Mouse (Mus musculus): ENCODE data around the gene Srcin1.

Srcin1 gene

GRCm38 (mm10) chr11:97508198-97508597, 67.8 kb downstream of the Srcin1 start:
- DNase-seq (ENCODE audit: low spot score), result no peak

- no peak for DNase-seq (ENCODE audit: low spot score)
Observed at GRCm38 (mm10) chr11:97506331-97506730, 69.7 kb downstream of the Srcin1 start.

DNA sequence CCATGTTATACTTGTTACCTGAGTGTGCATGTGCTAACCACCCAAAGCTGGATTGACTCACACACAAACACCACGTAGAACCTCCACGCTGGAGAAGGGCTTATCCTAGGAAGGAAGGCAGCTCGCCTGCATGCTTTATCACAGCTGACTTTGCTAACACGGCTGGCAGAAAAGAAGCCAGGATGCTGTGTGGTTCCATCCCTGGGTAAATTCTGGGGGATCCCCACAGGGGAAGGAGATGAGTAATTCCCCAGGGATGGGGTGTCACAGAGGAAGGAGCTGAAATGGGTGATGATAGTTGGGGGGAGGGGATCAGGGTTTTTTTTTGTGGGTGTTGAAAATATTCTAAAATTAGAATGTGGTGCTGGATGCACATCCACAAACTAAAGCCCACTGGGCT, 70.2 kb downstream of the Srcin1 start:
- no peak for DNase-seq (ENCODE audit: low spot score)

DNA sequence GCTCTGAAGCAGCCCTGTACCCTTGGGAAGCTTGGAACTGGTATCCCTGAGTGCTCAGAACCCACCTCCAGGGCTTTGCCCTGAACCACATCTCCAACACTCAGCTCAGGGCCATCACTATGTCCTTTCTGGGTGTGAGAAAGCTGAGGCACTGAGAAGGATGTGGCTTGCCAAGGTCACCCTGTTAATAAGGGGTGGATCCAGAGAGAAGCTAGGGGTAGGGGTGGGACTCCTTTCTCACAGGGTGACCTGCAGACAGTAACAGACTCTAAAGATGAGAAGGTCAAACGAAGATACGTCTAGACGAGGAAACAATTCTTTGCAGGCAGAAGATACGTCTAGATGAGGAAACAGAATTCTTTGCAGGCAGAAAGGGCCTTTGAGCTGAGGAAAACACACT, 73.1 kb downstream of the Srcin1 start:
- DNase-seq (ENCODE audit: low spot score), result no peak

- DNase-seq (ENCODE audit: low spot score), result no peak
Observed at GRCm38 (mm10) chr11:97502383-97502782, 73.6 kb downstream of the Srcin1 start.

DNA sequence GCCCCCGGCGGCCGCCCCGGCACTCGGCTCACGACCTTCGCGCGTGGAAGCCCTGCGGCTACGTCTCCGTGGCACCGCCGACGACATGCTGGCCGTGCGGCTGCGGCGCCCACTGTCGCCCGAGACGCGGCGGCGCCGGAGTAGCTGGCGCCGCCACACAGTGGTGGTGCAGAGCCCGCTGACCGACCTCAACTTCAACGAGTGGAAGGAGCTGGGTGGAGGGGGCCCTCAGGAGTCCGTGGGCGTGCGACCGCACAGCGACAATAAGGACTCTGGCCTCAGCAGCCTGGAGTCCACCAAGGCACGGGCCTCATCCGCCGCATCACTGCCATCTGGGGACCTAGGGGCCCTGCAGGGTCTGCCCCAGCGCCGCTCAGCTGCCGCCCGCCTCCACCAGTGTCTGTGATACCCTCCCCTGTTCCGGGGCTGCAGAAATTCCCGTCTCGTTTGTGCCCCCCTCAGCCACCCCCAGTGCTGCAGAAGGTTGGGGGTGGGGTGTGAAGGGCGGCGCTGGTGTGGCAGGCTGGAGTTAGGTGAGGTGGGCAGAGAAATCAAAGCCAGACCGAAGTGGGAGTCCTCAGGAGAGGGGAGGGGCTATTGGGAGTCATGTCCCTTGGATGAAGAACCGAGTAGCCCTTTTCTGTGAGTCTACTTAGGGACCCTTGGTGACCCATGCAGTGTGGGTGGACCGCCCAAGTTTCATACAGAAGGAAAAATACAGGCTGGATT, 75.1 kb downstream of the Srcin1 start:
- no peak for DNase-seq (ENCODE audit: low spot score)

- DNase-seq (ENCODE audit: low spot score), result no peak
Observed at GRCm38 (mm10) chr11:97499865-97500719, 75.9 kb downstream of the Srcin1 start, which contains the start of gene 4933428G20Rik. TSS of gene 4933428G20Rik (minus strand) at chr11:97500340.

- DNase-seq (ENCODE audit: low spot score), result no peak
Observed at GRCm38 (mm10) chr11:97497543-97497942, 78.4 kb downstream of the Srcin1 start.

- no peak for DNase-seq (ENCODE audit: low spot score)
Observed at GRCm38 (mm10) chr11:97492836-97493235, 83.2 kb downstream of the Srcin1 start.

- DNase-seq (ENCODE audit: low spot score), result no peak
Observed at GRCm38 (mm10) chr11:97491640-97492039, 84.3 kb downstream of the Srcin1 start.

GRCm38 (mm10) chr11:97489589-97490324, 86.2 kb downstream of the Srcin1 start:
- peak; percentile 56 for DNase-seq (ENCODE audit: low spot score)

DNA sequence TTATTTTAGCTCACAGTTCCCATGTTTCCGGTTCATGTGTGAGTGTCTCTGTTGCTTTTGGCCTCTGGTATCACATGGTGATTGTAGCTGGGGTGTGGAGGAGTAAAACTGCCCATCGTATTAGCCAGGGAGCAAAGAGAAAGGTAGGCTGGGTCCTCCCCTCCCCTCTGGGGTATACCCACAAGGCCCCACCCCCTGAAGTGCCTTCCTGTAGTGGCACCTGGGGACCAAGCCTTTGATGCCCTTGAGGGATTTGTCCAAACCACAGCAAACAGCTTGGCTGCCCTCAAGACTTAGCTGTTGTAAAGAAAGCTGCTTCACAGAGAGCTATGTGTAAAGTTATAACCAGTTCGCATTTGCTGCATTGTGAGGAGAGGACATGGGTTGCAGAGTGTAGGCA, 88.3 kb downstream of the Srcin1 start:
- DNase-seq (ENCODE audit: low spot score), result no peak

DNA sequence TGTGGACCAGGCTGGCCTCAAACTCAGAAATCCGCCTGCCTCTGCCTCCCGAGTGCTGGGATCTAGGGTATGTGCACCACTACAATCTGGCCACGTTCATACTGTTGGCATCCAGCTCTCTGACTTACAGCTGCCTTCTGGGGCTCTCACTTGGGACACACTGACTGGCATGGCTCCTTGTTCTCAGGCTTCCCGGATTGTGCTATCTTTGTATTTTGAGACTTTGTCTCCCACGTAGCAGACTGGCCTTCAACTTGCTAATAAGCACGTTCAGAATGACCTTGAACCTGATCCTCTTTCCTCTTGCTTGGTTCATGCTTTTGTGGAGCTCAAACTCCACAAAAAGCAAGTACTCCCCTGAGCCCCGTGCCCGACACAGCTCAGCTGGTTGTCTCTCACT, 90.3 kb downstream of the Srcin1 start:
- no peak for DNase-seq (ENCODE audit: low spot score)

GRCm38 (mm10) chr11:97479824-97480223, 96.2 kb downstream of the Srcin1 start:
- no peak for DNase-seq (ENCODE audit: low spot score)

- DNase-seq (ENCODE audit: low spot score), result no peak
Observed at GRCm38 (mm10) chr11:97479085-97479484, 96.9 kb downstream of the Srcin1 start.

- DNase-seq (ENCODE audit: low spot score), result no peak
Observed at GRCm38 (mm10) chr11:97478345-97478744, 97.6 kb downstream of the Srcin1 start.

- peak; percentile 40 for DNase-seq (ENCODE audit: low spot score)
Observed at GRCm38 (mm10) chr11:97477431-97477830, 98.6 kb downstream of the Srcin1 start.

GRCm38 (mm10) chr11:97476334-97477095, 99.5 kb downstream of the Srcin1 start:
- peak; percentile 65 for DNase-seq (ENCODE audit: low spot score)

DNA sequence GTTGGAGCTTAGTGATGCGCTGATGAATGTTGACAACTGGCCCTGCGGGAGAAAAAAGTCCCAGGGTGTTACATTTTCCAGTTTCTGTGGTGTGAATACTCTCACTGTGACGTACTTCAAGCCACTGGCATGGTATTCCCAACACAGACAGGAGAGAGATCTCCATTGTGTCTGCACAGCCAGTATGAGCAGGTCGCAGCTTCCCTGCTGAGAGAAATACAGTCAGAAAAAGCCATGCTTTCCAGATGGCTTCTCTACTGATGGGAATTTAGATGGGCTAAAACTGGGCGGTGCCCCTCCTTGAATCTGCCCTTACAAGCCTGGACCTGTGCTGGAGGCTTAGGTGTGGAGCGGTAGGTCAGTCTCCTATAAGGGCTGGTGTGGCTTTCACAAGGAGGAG, 104.7 kb downstream of the Srcin1 start:
- no peak for DNase-seq (ENCODE audit: low spot score)

DNA sequence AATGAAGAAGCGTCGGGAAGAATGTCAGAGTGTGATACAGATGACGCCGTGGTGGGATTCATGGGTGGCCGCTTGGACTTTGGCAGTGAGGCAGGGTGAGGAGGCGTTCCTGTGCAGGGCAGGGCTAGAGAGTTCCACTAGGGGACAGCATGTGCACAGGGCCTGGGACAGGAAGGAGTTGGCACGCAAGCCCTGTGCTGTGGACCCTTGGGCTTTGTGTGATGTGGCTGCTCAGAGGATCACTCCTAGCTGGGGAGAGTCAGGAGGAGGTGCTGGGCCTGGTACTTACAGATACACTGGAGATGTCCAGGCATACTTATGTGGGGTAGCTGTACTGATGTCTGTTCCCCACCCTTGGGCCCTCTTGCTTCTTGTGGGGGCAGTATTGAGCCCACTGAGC, 106.2 kb downstream of the Srcin1 start:
- no peak for DNase-seq (ENCODE audit: low spot score)

DNA sequence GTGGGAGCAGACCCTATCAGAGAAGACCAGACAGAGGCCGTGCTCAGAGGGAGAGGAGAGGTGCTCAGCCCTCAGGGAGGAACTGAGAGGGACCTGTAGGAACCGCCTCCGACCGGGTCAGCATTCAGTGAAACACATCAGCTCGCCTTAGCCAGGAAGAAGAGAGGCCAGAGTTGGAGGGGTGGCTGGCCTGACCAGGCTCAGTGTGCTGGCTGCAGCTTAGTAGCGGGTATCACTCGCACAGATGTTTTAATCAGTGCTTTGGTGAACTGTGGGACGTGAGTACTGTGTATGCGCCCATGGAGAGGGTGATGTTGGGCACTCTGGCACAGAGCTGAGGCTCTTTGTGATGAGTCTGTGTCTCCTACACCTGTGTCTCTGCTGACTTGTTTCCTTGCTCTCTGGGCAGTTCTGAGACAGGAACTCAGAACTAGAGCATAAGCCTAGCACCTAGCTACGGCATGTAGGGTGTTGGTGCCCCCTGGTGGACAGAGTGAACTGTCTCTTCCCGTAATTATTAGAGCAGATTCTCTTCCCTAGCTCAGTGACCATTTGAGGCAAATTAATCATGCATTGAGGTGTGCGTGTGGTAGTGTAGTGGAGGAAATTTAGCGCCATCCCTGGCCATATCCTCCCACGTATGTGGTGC, 107.2 kb downstream of the Srcin1 start:
- DNase-seq (ENCODE audit: low spot score), result peak; percentile 90
